Mouse (Mus musculus): ENCODE results near the gene Acsf3. TPM values are rescaled to one million over a fixed set of nuclear protein-coding genes. Genes with fewer than 3 reads are reported as not detected.

Acsf3 gene
- 7.9 and 8.5 TPM in 2 replicates for polyA plus RNA-seq (2015; fragmentation: Nextera tagmentation; extraction: Ambion mirVana)

DNA sequence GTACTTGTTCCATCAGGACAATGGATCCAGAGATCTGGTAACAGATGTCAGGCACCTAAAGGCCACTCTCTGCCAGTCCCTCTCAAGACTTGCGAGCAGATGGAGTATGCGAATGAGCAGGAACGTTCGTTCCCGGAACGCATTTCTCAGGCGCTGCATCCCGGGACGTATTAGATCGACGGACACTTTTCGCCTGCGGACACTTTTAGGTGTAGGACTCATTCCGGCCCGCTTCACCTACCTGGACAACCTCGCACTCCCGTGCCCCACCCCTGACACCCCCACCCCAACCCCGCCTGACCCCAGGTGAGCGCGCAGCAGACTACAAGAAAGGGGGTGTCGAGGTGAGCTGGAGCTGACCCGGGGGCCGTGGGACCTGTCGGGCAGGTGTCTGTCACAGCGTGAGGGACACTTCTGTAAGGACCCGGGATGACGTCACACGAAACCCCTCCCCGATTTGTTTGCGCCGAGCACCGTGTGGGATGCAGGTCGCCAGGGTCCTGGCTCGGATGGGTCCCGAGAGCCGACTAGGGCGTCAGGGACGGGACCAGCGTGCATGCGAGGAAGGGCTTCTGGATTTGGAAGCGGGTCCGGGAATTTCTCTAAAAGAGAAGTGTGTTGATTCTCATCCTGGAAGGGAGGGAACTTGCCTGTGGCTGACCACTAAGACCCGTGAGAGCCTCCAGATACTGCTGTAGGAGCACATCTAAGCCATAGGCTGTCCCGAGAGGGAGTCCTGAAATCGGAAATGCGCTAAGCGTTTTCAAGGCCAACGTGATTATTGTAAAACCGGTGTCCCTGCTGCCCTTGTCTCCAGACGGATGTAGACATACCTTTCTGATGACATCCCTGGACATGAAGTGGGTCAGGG lies at the start of gene Acsf3:
Gene Acsf3 (plus strand): TSS at position 202 of the 871 bp plus-strand sequence.
- peaks cover 40% of the 10 kb centered on the region for H3K4me1 ChIP-seq (replicated peaks)
- H3K27ac ChIP-seq, result peak within 1 kb of the TSS; percentile 62
- peak; percentile 34 for DNase-seq
- peaks cover 28% of the 10 kb centered on the region for H3K27me3 ChIP-seq
- H3K36me3 ChIP-seq, result peaks cover 6% of the 10 kb centered on the region
- H3K4me3 ChIP-seq (replicated peaks), result peak within 1 kb of the TSS; percentile 81
- WGBS (ENCODE audit: insufficient replicate concordance), result 2% methylated on average over 50 of the region's 50 CpGs
- H3K9ac ChIP-seq, result peak within 1 kb of the TSS; percentile 88
- peak; percentile 58; the same call in 1 of the 2 replicates for ATAC-seq (ENCODE audit: low read depth)
- peak within 1 kb of the TSS; percentile 90 for H3K4me2 ChIP-seq
- no peaks in the 10 kb centered on the region for H3K9me3 ChIP-seq (replicated peaks)

DNA sequence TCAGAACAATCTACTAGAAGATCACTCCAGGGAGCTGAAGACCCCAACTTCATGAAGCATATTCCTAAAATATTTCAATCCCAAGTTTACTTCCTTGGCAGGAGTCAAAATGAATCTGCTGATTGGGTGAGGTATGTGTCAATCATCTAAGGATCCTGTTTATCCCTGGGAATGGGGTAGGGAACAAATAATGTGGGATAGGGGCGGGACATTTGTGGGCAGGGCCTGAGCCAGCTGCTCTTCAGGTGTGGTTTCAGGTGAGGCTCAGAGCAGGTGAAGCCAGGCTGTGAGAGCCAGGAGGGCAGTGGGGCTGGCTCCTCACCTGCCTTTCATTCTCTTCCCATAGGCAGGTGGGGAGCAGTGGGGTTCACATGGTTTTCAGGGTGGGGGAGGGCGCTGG lies 48.5 kb upstream of the Acsf3 start:
- H3K4me2 ChIP-seq, result no peak overlapping the region
- no peak overlapping the region for H3K27ac ChIP-seq
- H3K36me3 ChIP-seq, result no peaks in the 10 kb centered on the region
- H3K4me3 ChIP-seq (replicated peaks), result no peak overlapping the region
- H3K27me3 ChIP-seq, result peaks cover 94% of the 10 kb centered on the region
- ATAC-seq (ENCODE audit: low read depth) (no peak), DNase-seq (no peak)
- no peak overlapping the region for H3K9ac ChIP-seq
- no peaks in the 10 kb centered on the region for H3K9me3 ChIP-seq (replicated peaks)
- 59% methylated on average over 2 of the region's 2 CpGs for WGBS (ENCODE audit: insufficient replicate concordance)
- peaks cover 18% of the 10 kb centered on the region for H3K4me1 ChIP-seq (replicated peaks)

- Histone ChIP-seq H3K4me1 (replicated peaks) (peaks cover 12% of the 10 kb centered on the region), H3K9ac (no peak overlapping the region), H3K27me3 (peaks cover 94% of the 10 kb centered on the region), H3K9me3 (replicated peaks) (no peaks in the 10 kb centered on the region), H3K4me3 (replicated peaks) (no peak overlapping the region), H3K36me3 (no peaks in the 10 kb centered on the region), H3K27ac (no peak overlapping the region), H3K4me2 (no peak overlapping the region)
- WGBS (ENCODE audit: insufficient replicate concordance), result 61% methylated on average over 5 of the region's 5 CpGs
- ATAC-seq (ENCODE audit: low read depth) (no peak), DNase-seq (no peak)
These were observed 47.9 kb upstream of the Acsf3 start for GRCm38 (mm10) chr8:122727412-122727811.

- DNase-seq, result no peak
- Histone ChIP-seq H3K4me2 (no peak overlapping the region), H3K4me3 (replicated peaks) (no peak overlapping the region), H3K9ac (no peak overlapping the region), H3K27me3 (peaks cover 94% of the 10 kb centered on the region), H3K27ac (no peak overlapping the region), H3K4me1 (replicated peaks) (no peaks in the 10 kb centered on the region), H3K36me3 (no peaks in the 10 kb centered on the region), H3K9me3 (replicated peaks) (no peaks in the 10 kb centered on the region)
- ATAC-seq (ENCODE audit: low read depth), result no peak
- WGBS (ENCODE audit: insufficient replicate concordance), result 53% methylated on average over 3 of the region's 3 CpGs
These were observed 46.7 kb upstream of the Acsf3 start for GRCm38 (mm10) chr8:122728630-122729029.

DNA sequence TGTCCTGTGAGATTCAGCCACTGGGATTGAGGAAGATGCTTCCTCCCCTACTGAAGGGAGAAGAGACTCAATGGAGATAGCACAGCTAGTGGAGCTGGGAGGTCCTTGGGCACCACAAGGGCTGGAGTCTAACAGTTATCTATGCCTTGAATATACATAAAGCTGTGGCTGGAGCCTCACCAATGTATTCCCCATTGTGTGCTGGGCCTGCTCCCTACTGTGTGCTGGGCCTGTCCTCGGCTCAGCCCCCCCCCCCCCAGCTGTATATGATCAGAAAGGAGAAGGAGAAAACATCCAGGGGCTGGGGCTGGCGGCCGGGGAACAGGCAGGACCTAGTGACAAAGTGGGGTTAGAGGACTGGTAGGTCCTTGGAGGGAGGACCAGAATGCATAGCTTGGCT lies 40.2 kb upstream of the Acsf3 start:
- Histone ChIP-seq H3K27ac (peak overlapping the region; percentile 70), H3K9ac (peak overlapping the region; percentile 42), H3K9me3 (replicated peaks) (no peaks in the 10 kb centered on the region), H3K27me3 (peaks cover 75% of the 10 kb centered on the region), H3K4me1 (replicated peaks) (peaks cover 55% of the 10 kb centered on the region), H3K4me2 (peak overlapping the region; percentile 49), H3K4me3 (replicated peaks) (no peak overlapping the region), H3K36me3 (no peaks in the 10 kb centered on the region)
- no peak for DNase-seq
- ATAC-seq (ENCODE audit: low read depth), result no peak
- WGBS (ENCODE audit: insufficient replicate concordance), result 48% methylated on average over 3 of the region's 3 CpGs

- Histone ChIP-seq H3K4me1 (replicated peaks) (peaks cover 55% of the 10 kb centered on the region), H3K4me3 (replicated peaks) (peak overlapping the region; percentile 4), H3K36me3 (no peaks in the 10 kb centered on the region), H3K9ac (peak overlapping the region; percentile 53), H3K27ac (peak overlapping the region; percentile 70), H3K9me3 (replicated peaks) (no peaks in the 10 kb centered on the region), H3K4me2 (peak overlapping the region; percentile 49), H3K27me3 (peaks cover 77% of the 10 kb centered on the region)
- 13% methylated on average over 19 of the region's 19 CpGs for WGBS (ENCODE audit: insufficient replicate concordance)
- peak; percentile 82 for DNase-seq
- ATAC-seq (ENCODE audit: low read depth), result peak; percentile 93
These were observed 39.5 kb upstream of the Acsf3 start for GRCm38 (mm10) chr8:122735542-122736473.

GRCm38 (mm10) chr8:122736623-122737022 lies 38.7 kb upstream of the Acsf3 start:
- Histone ChIP-seq H3K36me3 (no peaks in the 10 kb centered on the region), H3K27me3 (peaks cover 81% of the 10 kb centered on the region), H3K9ac (peak overlapping the region; percentile 53), H3K4me2 (peak overlapping the region; percentile 49), H3K27ac (peak overlapping the region; percentile 66), H3K4me3 (replicated peaks) (peak overlapping the region; percentile 4), H3K4me1 (replicated peaks) (peaks cover 55% of the 10 kb centered on the region), H3K9me3 (replicated peaks) (no peaks in the 10 kb centered on the region)
- 72% methylated on average over 11 of the region's 11 CpGs for WGBS (ENCODE audit: insufficient replicate concordance)
- ATAC-seq (ENCODE audit: low read depth) (no peak), DNase-seq (no peak)

GRCm38 (mm10) chr8:122737071-122737470 lies 38.2 kb upstream of the Acsf3 start:
- Histone ChIP-seq H3K27me3 (peaks cover 81% of the 10 kb centered on the region), H3K4me3 (replicated peaks) (no peak overlapping the region), H3K9me3 (replicated peaks) (no peaks in the 10 kb centered on the region), H3K27ac (peak overlapping the region; percentile 66), H3K4me1 (replicated peaks) (peaks cover 55% of the 10 kb centered on the region), H3K4me2 (peak overlapping the region; percentile 49; the same call in 1 of the 2 replicates), H3K36me3 (no peaks in the 10 kb centered on the region), H3K9ac (0 out of 2 replicates have a peak overlapping the region, but pooled peaks have one; percentile 2)
- 40% methylated on average over 4 of the region's 4 CpGs for WGBS (ENCODE audit: insufficient replicate concordance)
- ATAC-seq (ENCODE audit: low read depth), result no peak
- DNase-seq, result no peak

- Histone ChIP-seq H3K4me3 (replicated peaks) (no peak overlapping the region), H3K9me3 (replicated peaks) (no peaks in the 10 kb centered on the region), H3K9ac (no peak overlapping the region), H3K36me3 (no peaks in the 10 kb centered on the region), H3K27me3 (peaks cover 81% of the 10 kb centered on the region), H3K4me1 (replicated peaks) (peaks cover 55% of the 10 kb centered on the region), H3K4me2 (no peak overlapping the region), H3K27ac (no peak overlapping the region)
- ATAC-seq (ENCODE audit: low read depth) (no peak), DNase-seq (no peak)
- 84% methylated on average over 6 of the region's 6 CpGs for WGBS (ENCODE audit: insufficient replicate concordance)
These were observed 37.4 kb upstream of the Acsf3 start for GRCm38 (mm10) chr8:122737886-122738285.

DNA sequence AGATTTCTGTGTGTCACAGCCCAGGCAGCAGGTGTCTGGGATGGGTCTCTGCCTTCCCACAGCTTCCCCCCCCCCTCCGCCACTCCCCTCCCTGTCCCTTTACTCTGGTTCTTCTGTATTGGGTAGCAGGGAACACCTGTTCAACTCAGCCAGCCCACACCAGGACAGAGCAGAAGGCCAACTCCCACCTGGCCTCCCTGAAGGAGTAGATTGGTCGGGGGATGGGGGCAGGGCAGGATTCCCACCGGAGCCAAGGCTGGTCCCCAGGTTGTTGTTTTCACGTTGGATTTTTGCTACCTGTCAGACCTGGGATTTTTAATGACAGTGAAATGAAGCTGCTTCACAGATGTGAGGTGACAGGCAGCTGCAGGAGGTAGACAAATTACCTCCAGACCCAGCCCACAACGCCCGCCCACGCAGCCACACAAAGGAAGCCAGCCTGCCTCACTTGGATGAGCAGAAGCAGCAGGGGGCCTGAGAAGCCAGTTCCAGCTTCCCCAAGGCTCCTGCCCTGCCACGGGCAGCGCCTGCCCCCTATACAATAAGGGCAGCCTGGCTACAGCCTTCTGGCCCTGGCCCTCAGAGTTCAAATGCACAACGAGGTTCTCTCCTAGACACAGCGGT lies 36.1 kb upstream of the Acsf3 start:
- ATAC-seq (ENCODE audit: low read depth), result no peak
- H3K9ac ChIP-seq, result no peak overlapping the region

DNA sequence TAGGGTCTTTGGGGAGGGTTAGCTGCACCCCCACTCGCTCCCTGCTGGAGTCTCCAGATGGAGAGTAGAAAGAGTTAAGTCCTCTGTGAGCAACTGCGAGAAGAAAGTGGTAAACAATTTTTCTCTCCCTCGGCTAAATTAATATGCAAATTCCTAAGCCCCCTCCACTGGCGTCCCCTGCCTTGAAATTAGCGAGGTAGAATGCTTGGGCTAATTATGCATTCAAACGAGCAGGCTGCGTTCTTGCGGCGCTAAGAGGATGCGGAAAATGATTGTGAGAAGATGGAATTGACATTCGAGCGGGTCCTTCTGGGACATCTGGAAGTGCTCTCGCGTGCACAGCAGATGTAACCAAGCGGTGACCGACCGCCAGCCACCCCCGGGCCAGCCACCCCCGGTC lies 32.8 kb upstream of the Acsf3 start:
- Histone ChIP-seq H3K36me3 (no peaks in the 10 kb centered on the region), H3K4me2 (no peak overlapping the region), H3K4me3 (replicated peaks) (no peak overlapping the region), H3K9me3 (replicated peaks) (no peaks in the 10 kb centered on the region), H3K27me3 (peaks cover 97% of the 10 kb centered on the region), H3K9ac (no peak overlapping the region), H3K4me1 (replicated peaks) (peaks cover 23% of the 10 kb centered on the region), H3K27ac (no peak overlapping the region)
- ATAC-seq (ENCODE audit: low read depth) (no peak), DNase-seq (no peak)
- WGBS (ENCODE audit: insufficient replicate concordance), result 35% methylated on average over 19 of the region's 19 CpGs

More for the DNA sequence above, 36.1 kb upstream of the Acsf3 start:
- H3K27me3 ChIP-seq, result peaks cover 81% of the 10 kb centered on the region
- H3K36me3 ChIP-seq, result no peaks in the 10 kb centered on the region
- no peaks in the 10 kb centered on the region for H3K9me3 ChIP-seq (replicated peaks)
- no peak overlapping the region for H3K27ac ChIP-seq
- H3K4me2 ChIP-seq, result no peak overlapping the region
- WGBS (ENCODE audit: insufficient replicate concordance), result 33% methylated on average over 11 of the region's 11 CpGs
- no peak overlapping the region for H3K4me3 ChIP-seq (replicated peaks)
- peaks cover 55% of the 10 kb centered on the region for H3K4me1 ChIP-seq (replicated peaks)
- DNase-seq, result no peak
